Mouse (Mus musculus): Measurements from ENCODE around the gene Bik. TPM values are rescaled to one million over a fixed set of nuclear protein-coding genes. Genes with fewer than 3 reads are reported as not detected.
"Not testable (repeated sequence)": the region's sequence is repeated elsewhere in the genome, so short reads cannot be mapped to it uniquely, and the experiment has no call there.

Gene Bik
- total RNA-seq (2014; fragmentation: Nextera tagmentation) (0.37 and 1.7 TPM in 2 replicates), total RNA-seq (2017) (not detected in 2 replicates)

GRCm38 (mm10) chr15:83526424-83527091, at the start of gene Bik:
Bik (plus strand) TSS chr15:83526862.
- ATAC-seq (replicated peaks; ENCODE audit: low FRiP score, low TSS enrichment, poor library complexity, severe bottlenecking), result peak; percentile 66

GRCm38 (mm10) chr15:83478096-83478495, 48.6 kb upstream of the Bik start:
- no peak for ATAC-seq (replicated peaks; ENCODE audit: low FRiP score, low TSS enrichment, poor library complexity, severe bottlenecking)

GRCm38 (mm10) chr15:83479818-83480217, 46.8 kb upstream of the Bik start:
- no peak for ATAC-seq (replicated peaks; ENCODE audit: low FRiP score, low TSS enrichment, poor library complexity, severe bottlenecking)

- ATAC-seq (replicated peaks; ENCODE audit: low FRiP score, low TSS enrichment, poor library complexity, severe bottlenecking), result no peak
Observed at GRCm38 (mm10) chr15:83481236-83481780, 45.4 kb upstream of the Bik start.

- ATAC-seq (replicated peaks; ENCODE audit: low FRiP score, low TSS enrichment, poor library complexity, severe bottlenecking), result 0 out of 2 replicates have a peak, but pooled peaks have one; percentile 39
Observed at GRCm38 (mm10) chr15:83482645-83483224, 43.9 kb upstream of the Bik start.

GRCm38 (mm10) chr15:83483482-83483881, 43.2 kb upstream of the Bik start:
- ATAC-seq (replicated peaks; ENCODE audit: low FRiP score, low TSS enrichment, poor library complexity, severe bottlenecking), result peak; percentile 68; the same call in 1 of the 2 replicates

GRCm38 (mm10) chr15:83484311-83484710, 42.4 kb upstream of the Bik start:
- no peak for ATAC-seq (replicated peaks; ENCODE audit: low FRiP score, low TSS enrichment, poor library complexity, severe bottlenecking)

- ATAC-seq (replicated peaks; ENCODE audit: low FRiP score, low TSS enrichment, poor library complexity, severe bottlenecking), result no peak
Observed at GRCm38 (mm10) chr15:83487477-83488115, 39.1 kb upstream of the Bik start.

GRCm38 (mm10) chr15:83489471-83489870, 37.2 kb upstream of the Bik start:
- ATAC-seq (replicated peaks; ENCODE audit: low FRiP score, low TSS enrichment, poor library complexity, severe bottlenecking), result no peak

GRCm38 (mm10) chr15:83491891-83492290, 34.8 kb upstream of the Bik start:
- no peak for ATAC-seq (replicated peaks; ENCODE audit: low FRiP score, low TSS enrichment, poor library complexity, severe bottlenecking)

GRCm38 (mm10) chr15:83493856-83494571, 32.6 kb upstream of the Bik start:
- ATAC-seq (replicated peaks; ENCODE audit: low FRiP score, low TSS enrichment, poor library complexity, severe bottlenecking), result peak; percentile 79

GRCm38 (mm10) chr15:83494572-83494920, 32.1 kb upstream of the Bik start:
- no peak for ATAC-seq (replicated peaks; ENCODE audit: low FRiP score, low TSS enrichment, poor library complexity, severe bottlenecking)

GRCm38 (mm10) chr15:83495195-83495594, 31.5 kb upstream of the Bik start:
- peak; percentile 60 for ATAC-seq (replicated peaks; ENCODE audit: low FRiP score, low TSS enrichment, poor library complexity, severe bottlenecking)

GRCm38 (mm10) chr15:83495787-83496367, 30.8 kb upstream of the Bik start:
- no peak for ATAC-seq (replicated peaks; ENCODE audit: low FRiP score, low TSS enrichment, poor library complexity, severe bottlenecking)

- ATAC-seq (replicated peaks; ENCODE audit: low FRiP score, low TSS enrichment, poor library complexity, severe bottlenecking), result no peak
Observed at GRCm38 (mm10) chr15:83497299-83497698, 29.4 kb upstream of the Bik start.

GRCm38 (mm10) chr15:83499211-83499755, 27.4 kb upstream of the Bik start:
- no peak for ATAC-seq (replicated peaks; ENCODE audit: low FRiP score, low TSS enrichment, poor library complexity, severe bottlenecking)

GRCm38 (mm10) chr15:83500352-83500751, 26.3 kb upstream of the Bik start:
- 0 out of 2 replicates have a peak, but pooled peaks have one; percentile 18 for ATAC-seq (replicated peaks; ENCODE audit: low FRiP score, low TSS enrichment, poor library complexity, severe bottlenecking)

GRCm38 (mm10) chr15:83501483-83501882, 25.2 kb upstream of the Bik start:
- not testable (repeated sequence) for ATAC-seq (replicated peaks; ENCODE audit: low FRiP score, low TSS enrichment, poor library complexity, severe bottlenecking)

All from megakaryocyte-erythroid progenitor cell, adult 5-6 weeks (primary cell).